ENCODE assay signal across 17 mouse cellular contexts in the genomic region with DNA sequence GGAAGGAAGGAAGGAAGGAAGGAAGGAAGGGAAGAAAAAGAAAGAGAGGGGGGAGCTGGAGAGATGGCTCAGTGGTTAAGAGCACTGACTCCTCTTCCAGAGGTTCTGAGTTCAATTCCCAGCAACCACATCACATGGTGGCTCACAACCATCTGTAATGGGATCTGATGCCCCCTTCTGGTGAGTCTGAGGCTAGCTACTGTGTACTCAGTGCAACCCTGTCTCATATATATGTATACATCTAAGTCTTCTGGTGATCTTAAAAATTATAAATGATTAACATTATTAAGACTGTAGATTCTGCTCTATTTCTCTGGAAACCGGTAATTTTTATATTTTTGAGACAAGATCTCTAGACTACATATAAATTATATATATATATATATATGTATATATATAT. TPM values are rescaled to one million over a fixed set of nuclear protein-coding genes. Genes with fewer than 3 reads are reported as not detected.
DNase-seq lines count a peak whose midpoint lies in the region; ATAC-seq and TF ChIP-seq lines count a peak whose summit lies in the region.
"Not testable (repeated sequence)": the region's sequence is repeated elsewhere in the genome, so short reads cannot be mapped to it uniquely, and the experiment has no call there.
"Had no signal": no experiment of that assay in that cellular context is flagged by ENCODE, and none has a peak within 500 bp of the region (broad histone marks: within the 10 kb centered on the region; RNA-seq: fewer than 3 reads in every experiment).

No protein-coding gene starts in this region.

- TF ChIP-seq RAD21 in MEL (IDR thresholded peaks at IDR 0.05; ENCODE audit: low read depth, low read length): not testable (repeated sequence)

- not testable (repeated sequence) for H3K4me2 ChIP-seq in lung, postnatal 0 days (replicated peaks; ENCODE audit: low read depth, low read length); stomach, postnatal 0 days (replicated peaks; ENCODE audit: low read depth)

- H3K27me3 ChIP-seq in MEL (ENCODE audit: control insufficient read depth in 1 of 2, insufficient read depth in 2 of 2, low read length in 2 of 2); lung, postnatal 0 days (replicated peaks; ENCODE audit: insufficient read depth, low read length); stomach, postnatal 0 days (ENCODE audit: control insufficient read depth, insufficient read depth, low read length): not testable (repeated sequence)

- TF ChIP-seq EP300 in MEL (IDR thresholded peaks at IDR 0.05; ENCODE audit: low read depth in 1 of 2, low read length in 2 of 2); lung, postnatal 0 days (IDR thresholded peaks at IDR 0.05); stomach, postnatal 0 days (optimal IDR thresholded peaks at IDR 0.05): not testable (repeated sequence)

- not testable (repeated sequence) for TF ChIP-seq POLR2A in MEL (IDR thresholded peaks at IDR 0.05; ENCODE audit: control insufficient read depth in 1 of 2, insufficient read depth in 1 of 2, low read depth in 1 of 2, low read length in 2 of 2, poor library complexity in 1 of 2)

- not testable (repeated sequence) for H3K27ac ChIP-seq in MEL (ENCODE audit: control insufficient read depth, low read depth, low read length); left cerebral cortex, adult 2 months; lung, postnatal 0 days (ENCODE audit: low read length); stomach, postnatal 0 days (replicated peaks)

- DNase-seq in CD4-positive helper T cell, adult 2 months (ENCODE audit: low read depth, low spot score): peak; percentile 29
- peak; percentile 74 for DNase-seq in MEL (ENCODE audit: low read depth, low spot score)
- peak; percentile 46 for DNase-seq in induced T-regulatory cell, adult 2 months (ENCODE audit: low read depth)
- DNase-seq in left cerebral cortex, adult 2 months (ENCODE audit: extremely low spot score in 1 of 2, low spot score in 2 of 2); lung, postnatal 0 days (ENCODE audit: low spot score); stomach, postnatal 0 days (ENCODE audit: low spot score): not testable (repeated sequence)
- DNase-seq in thymus, postnatal 4 days: peak; percentile 43

- H3K79me2 ChIP-seq in MEL (ENCODE audit: control insufficient read depth, insufficient read depth, low read length, poor library complexity): peaks cover 26% of the 10 kb centered on the region

- not testable (repeated sequence) for H3K9me3 ChIP-seq in MEL (replicated peaks; ENCODE audit: insufficient read depth, low read length); lung, postnatal 0 days (ENCODE audit: low read length); stomach, postnatal 0 days (ENCODE audit: control insufficient read depth, low read length)

- WGBS in lung, postnatal 0 days: 59% methylated on average over 1 of the region's 1 CpGs
- 44% methylated on average over 1 of the region's 1 CpGs for WGBS in stomach, postnatal 0 days

- not testable (repeated sequence) for H3K4me3 ChIP-seq in MEL (ENCODE audit: control insufficient read depth in 1 of 2, insufficient read depth in 1 of 2, low read depth in 2 of 2, low read length in 2 of 2); left cerebral cortex, adult 2 months; lung, postnatal 0 days (ENCODE audit: low read depth, low read length); stomach, postnatal 0 days (ENCODE audit: low read depth, low read length)

- H3K9ac ChIP-seq in MEL (ENCODE audit: control insufficient read depth, low read depth, low read length, poor library complexity, severe bottlenecking); lung, postnatal 0 days (replicated peaks; ENCODE audit: low read depth); stomach, postnatal 0 days (ENCODE audit: low read length): not testable (repeated sequence)

- H3K36me3 ChIP-seq in MEL (ENCODE audit: control insufficient read depth in 1 of 2, insufficient read depth in 2 of 2, low read length in 2 of 2): peaks cover 0 to 28% of the 10 kb centered on the region in 2 experiments; a peak in 2 of 4 replicates
- not testable (repeated sequence) for H3K36me3 ChIP-seq in lung, postnatal 0 days (ENCODE audit: insufficient read depth, low read length); stomach, postnatal 0 days (ENCODE audit: control insufficient read depth, insufficient read depth, low read length)

- peak; percentile 12 to 29 (median 28); a peak in 3 of 6 replicates for TF ChIP-seq CTCF in MEL (IDR thresholded peaks at IDR 0.05 in 2 of 3, conservative IDR thresholded peaks at IDR 0.05 in 1 of 3; ENCODE audit: control insufficient read depth in 1 of 3, insufficient read depth in 1 of 3, low read depth in 2 of 3, low read length in 3 of 3, poor library complexity in 1 of 3, severe bottlenecking in 1 of 3)
- TF ChIP-seq CTCF in left cerebral cortex, adult 2 months (IDR thresholded peaks at IDR 0.05): peak; percentile 12
- TF ChIP-seq CTCF in lung, postnatal 0 days (IDR thresholded peaks at IDR 0.05): peak; percentile 32
- peak; percentile 44 for TF ChIP-seq CTCF in stomach, postnatal 0 days (IDR thresholded peaks at IDR 0.05; ENCODE audit: low read depth)

- not testable (repeated sequence) for ATAC-seq in lung, postnatal 0 days; stomach, postnatal 0 days (ENCODE audit: low FRiP score, low TSS enrichment)

- H3K4me1 ChIP-seq in MEL (ENCODE audit: control insufficient read depth in 1 of 2, insufficient read depth in 2 of 2, low read length in 2 of 2): peaks cover 21 to 42% of the 10 kb centered on the region in 2 experiments
- H3K4me1 ChIP-seq in lung, postnatal 0 days (ENCODE audit: insufficient read depth, low read depth, low read length); stomach, postnatal 0 days (replicated peaks; ENCODE audit: control insufficient read depth, insufficient read depth): not testable (repeated sequence)

- intact Hi-C loops in left cerebral cortex, adult 2 months (cut with DNase I): not testable (repeated sequence)

RNA-seq across cellular contexts. Expression of gene Il9r, which starts 0.9 kb away (rescaled TPM):
- total RNA-seq in MEL (2012; rRNA removed): 76.5 and 83.8 TPM in 2 replicates
- 10 to 100 TPM in 1 of 2 experiments, not detected in 1; 56.9 TPM for polyA plus RNA-seq in MEL (2012; ENCODE audit: insufficient read depth in 1 of 2, insufficient read length in 2 of 2, low read depth in 1 of 2, low replicate concordance in 2 of 2, missing spikeins in 1 of 2)
- not detected for total RNA-seq in left cerebral cortex, adult 2 months (2021)
- 0.05 TPM in 1 of 2 replicates, not detected in the other for polyA plus RNA-seq in lung, postnatal 0 days (2015; fragmentation: Nextera tagmentation; extraction: Ambion mirVana)
- polyA plus RNA-seq in stomach, postnatal 0 days (2015; fragmentation: Nextera tagmentation; extraction: Ambion mirVana): 0.02 TPM in 1 of 2 replicates, not detected in the other
- total RNA-seq: common myeloid progenitor, adult 5-6 weeks; gastrocnemius, postnatal 10 days; hindbrain, postnatal 0 days had no signal
- polyA plus RNA-seq: brain, embryonic 14.5 days; embryonic facial prominence, embryonic 11.5 days; erythroblast, embryonic 14.5 days; forebrain, embryonic 10.5 days; forebrain, embryonic 14.5 days; heart, embryonic 11.5 days; hindbrain, embryonic 13.5 days; hindbrain, postnatal 0 days had no signal

RNA-seq across cellular contexts. Expression of gene Snrnp25, which starts 4.2 kb away (rescaled TPM):
- 148 and 158 TPM in 2 replicates for total RNA-seq in MEL (2012; rRNA removed)
- 100 to 1,000 TPM in 1 of 2 experiments, not detected in 1; 130 TPM for polyA plus RNA-seq in MEL (2012; ENCODE audit: insufficient read depth in 1 of 2, insufficient read length in 2 of 2, low read depth in 1 of 2, low replicate concordance in 2 of 2, missing spikeins in 1 of 2)
- 10 to 100 TPM; 19.2 to 24.6 TPM for total RNA-seq in left cerebral cortex, adult 2 months (2021)
- polyA plus RNA-seq in lung, postnatal 0 days (2015; fragmentation: Nextera tagmentation; extraction: Ambion mirVana): 18.9 and 20.8 TPM in 2 replicates
- 50.5 and 54.3 TPM in 2 replicates for polyA plus RNA-seq in stomach, postnatal 0 days (2015; fragmentation: Nextera tagmentation; extraction: Ambion mirVana)

RNA-seq across cellular contexts. Expression of gene Rhbdf1, which starts 21.1 kb away (rescaled TPM):
- total RNA-seq in MEL (2012; rRNA removed): 2.4 and 2.9 TPM in 2 replicates
- polyA plus RNA-seq in MEL (2012; ENCODE audit: insufficient read depth in 1 of 2, insufficient read length in 2 of 2, low read depth in 1 of 2, low replicate concordance in 2 of 2, missing spikeins in 1 of 2): 10 to 100 TPM in 1 of 2 experiments, not detected in 1; 14.3 TPM
- total RNA-seq in left cerebral cortex, adult 2 months (2021): 10 to 100 TPM; 13.9 to 14.4 TPM
- polyA plus RNA-seq in lung, postnatal 0 days (2015; fragmentation: Nextera tagmentation; extraction: Ambion mirVana): 54.8 and 58.5 TPM in 2 replicates
- polyA plus RNA-seq in stomach, postnatal 0 days (2015; fragmentation: Nextera tagmentation; extraction: Ambion mirVana): 35.8 and 38.5 TPM in 2 replicates

RNA-seq across cellular contexts. Expression of gene Mpg, which starts 25.3 kb away (rescaled TPM):
- 41.2 and 43.2 TPM in 2 replicates for total RNA-seq in MEL (2012; rRNA removed)
- 10 to 100 TPM in 1 of 2 experiments, not detected in 1; 42.0 TPM for polyA plus RNA-seq in MEL (2012; ENCODE audit: insufficient read depth in 1 of 2, insufficient read length in 2 of 2, low read depth in 1 of 2, low replicate concordance in 2 of 2, missing spikeins in 1 of 2)
- 10 to 100 TPM; 17.5 to 19.1 TPM for total RNA-seq in left cerebral cortex, adult 2 months (2021)
- polyA plus RNA-seq in lung, postnatal 0 days (2015; fragmentation: Nextera tagmentation; extraction: Ambion mirVana): 22.9 and 25.9 TPM in 2 replicates
- 19.9 and 22.1 TPM in 2 replicates for polyA plus RNA-seq in stomach, postnatal 0 days (2015; fragmentation: Nextera tagmentation; extraction: Ambion mirVana)

Comparison
In these comparisons a context has a peak if more than half of its experiments do, and no peak if none do; other contexts are left out.
1. RNA of gene Il9r, which starts 0.9 kb away (polyA plus RNA-seq): 56.9 TPM in MEL; 0.05 TPM in lung, postnatal 0 days and 0.02 TPM in stomach, postnatal 0 days; every median in the first group is over 10 times any median in the second.
2. Peak in every context shown above with its lines, with median percentiles within 50 percentile points of each other: CTCF ChIP-seq.